Mouse (Mus musculus) kidney, adult 18-20 months (tissue): ENCODE measurements around the gene Gm11985.

Experiments used
- DNase-seq: peaks from one replicate; pipeline ENCODE4 v3.0.0; 2021

The Gm11985 gene

GRCm38 (mm10) chr11:7152371-7152770 is 36.0 kb downstream of the Gm11985 start:
- no peak for DNase-seq

GRCm38 (mm10) chr11:7150511-7150910 is 37.9 kb downstream of the Gm11985 start:
- no peak for DNase-seq

GRCm38 (mm10) chr11:7149471-7149870 is 38.9 kb downstream of the Gm11985 start:
- DNase-seq = no peak

GRCm38 (mm10) chr11:7147945-7148344 is 40.4 kb downstream of the Gm11985 start:
- no peak for DNase-seq

- no peak for DNase-seq
Observed at GRCm38 (mm10) chr11:7147536-7147935, 40.8 kb downstream of the Gm11985 start.

- DNase-seq = no peak
Observed at GRCm38 (mm10) chr11:7145221-7145620, 43.1 kb downstream of the Gm11985 start.

- peak; percentile 71 for DNase-seq
Observed at GRCm38 (mm10) chr11:7144369-7144768, 44.0 kb downstream of the Gm11985 start.

GRCm38 (mm10) chr11:7142725-7143124 is 45.6 kb downstream of the Gm11985 start:
- peak; percentile 18 for DNase-seq

- peak; percentile 53 for DNase-seq
Observed at GRCm38 (mm10) chr11:7140449-7140848, 47.9 kb downstream of the Gm11985 start.

GRCm38 (mm10) chr11:7138370-7138769 is 50.0 kb downstream of the Gm11985 start:
- no peak for DNase-seq

GRCm38 (mm10) chr11:7136246-7136855 is 52.0 kb downstream of the Gm11985 start:
- DNase-seq = no peak

- DNase-seq = peak; percentile 32
Observed at GRCm38 (mm10) chr11:7135763-7136162, 52.6 kb downstream of the Gm11985 start.

GRCm38 (mm10) chr11:7135301-7135700 is 53.1 kb downstream of the Gm11985 start:
- DNase-seq = no peak

GRCm38 (mm10) chr11:7134319-7134718 is 54.0 kb downstream of the Gm11985 start:
- DNase-seq = no peak

GRCm38 (mm10) chr11:7133736-7134135 is 54.6 kb downstream of the Gm11985 start:
- no peak for DNase-seq
